Mouse (Mus musculus): ENCODE measurements around the gene Ppp1r27.
"Not testable (repeated sequence)": the region's sequence is repeated elsewhere in the genome, so short reads cannot be mapped to it uniquely, and the experiment has no call there.

Ppp1r27 gene

GRCm38 (mm10) chr11:120542376-120542775 is 8.6 kb downstream of the Ppp1r27 start:
- DNase-seq = no peak

DNA sequence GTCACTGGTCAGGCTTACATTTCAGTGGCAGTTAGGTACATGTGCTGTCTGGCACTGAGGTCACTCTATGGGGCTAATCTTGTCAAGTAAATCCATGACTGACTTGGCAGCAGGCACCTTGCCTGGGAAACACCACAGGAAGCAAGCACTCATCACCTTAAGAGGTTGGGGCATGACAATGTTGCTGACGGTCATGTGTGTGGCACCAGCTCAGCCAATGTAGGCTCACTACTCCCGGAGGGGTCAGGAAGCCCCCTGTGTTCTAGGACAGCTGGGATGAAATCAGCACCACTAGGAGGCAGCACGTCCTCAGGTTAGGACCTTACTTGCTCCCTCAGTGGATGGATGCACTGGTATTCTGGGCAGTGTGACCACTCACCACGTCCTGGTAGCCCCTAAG is 9.0 kb downstream of the Ppp1r27 start:
- DNase-seq = peak in 1 of 2 experiments; percentile 44

DNA sequence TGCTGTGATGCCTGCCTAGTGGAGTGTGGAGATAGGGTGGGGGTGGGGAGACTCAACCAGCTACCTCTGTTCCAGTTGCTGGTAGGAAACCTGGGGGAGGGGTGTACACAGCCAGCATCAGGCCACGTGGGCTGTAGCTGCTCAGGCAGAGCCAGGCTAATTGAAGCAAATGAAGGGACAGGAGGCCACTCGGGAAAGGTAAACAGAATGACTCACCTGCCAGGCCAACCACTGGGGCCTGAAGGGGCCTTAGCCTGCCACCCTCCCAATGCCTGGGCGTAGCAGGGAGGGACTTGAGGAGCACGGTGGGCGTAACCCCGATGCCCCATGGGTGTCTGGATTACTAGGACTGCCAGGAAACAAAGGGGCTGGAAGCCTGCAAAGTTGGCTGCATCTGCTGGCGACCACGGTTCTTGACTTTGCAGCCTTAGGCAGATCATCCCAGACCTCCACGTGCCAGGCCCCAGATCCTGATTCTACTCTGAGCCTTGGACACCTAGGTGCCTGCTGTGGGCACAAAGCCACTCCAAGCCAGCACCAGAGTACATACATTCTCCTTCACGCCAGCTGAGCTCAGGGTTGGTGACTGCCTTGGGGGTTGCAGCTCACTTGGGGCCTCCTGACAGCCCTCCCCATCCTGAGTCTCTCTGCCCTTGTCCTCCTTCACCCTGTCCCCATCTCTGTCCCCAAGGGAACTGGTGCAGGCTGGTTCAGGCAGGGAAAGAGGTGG is 11.5 kb downstream of the Ppp1r27 start:
- DNase-seq = peak; percentile 67 to 90

DNA sequence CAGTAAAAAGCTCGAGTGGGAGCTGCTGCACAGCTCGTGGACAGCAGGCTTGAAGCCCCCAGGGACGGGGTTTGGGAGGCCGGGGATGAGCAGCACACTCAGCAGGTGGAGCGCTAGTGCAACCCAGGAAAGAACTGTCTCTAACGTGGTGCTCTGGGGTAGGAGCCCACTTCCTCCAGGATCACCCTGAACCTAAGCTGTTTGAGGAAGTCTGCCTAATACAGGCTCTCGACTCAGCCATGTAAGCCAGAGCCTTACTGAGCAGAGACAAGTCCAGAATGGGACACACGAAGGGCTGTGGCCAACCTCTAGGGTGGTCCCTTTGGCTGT is 12.0 kb downstream of the Ppp1r27 start:
- no peak for DNase-seq

DNA sequence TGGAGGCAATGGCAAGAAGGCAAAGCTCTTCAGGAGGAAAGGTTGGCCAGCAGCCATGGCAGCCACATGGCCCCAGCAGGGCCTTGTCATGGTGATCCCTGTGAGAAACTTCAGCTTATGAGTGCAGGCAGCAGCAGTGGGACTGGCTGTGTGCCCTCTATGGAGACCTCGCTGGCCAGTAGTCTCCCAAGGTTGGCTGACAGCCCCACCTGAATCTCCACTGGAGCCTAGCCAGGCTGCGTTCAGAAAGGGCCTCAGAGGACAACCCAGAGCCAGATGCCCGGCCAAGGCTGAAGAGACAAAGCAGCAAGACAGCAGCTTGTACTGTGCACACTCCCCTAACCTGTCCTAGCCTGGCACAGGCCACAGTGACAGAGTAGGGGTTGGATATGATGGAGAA is 12.4 kb downstream of the Ppp1r27 start:
- peak; percentile 87 to 91 for DNase-seq

DNA sequence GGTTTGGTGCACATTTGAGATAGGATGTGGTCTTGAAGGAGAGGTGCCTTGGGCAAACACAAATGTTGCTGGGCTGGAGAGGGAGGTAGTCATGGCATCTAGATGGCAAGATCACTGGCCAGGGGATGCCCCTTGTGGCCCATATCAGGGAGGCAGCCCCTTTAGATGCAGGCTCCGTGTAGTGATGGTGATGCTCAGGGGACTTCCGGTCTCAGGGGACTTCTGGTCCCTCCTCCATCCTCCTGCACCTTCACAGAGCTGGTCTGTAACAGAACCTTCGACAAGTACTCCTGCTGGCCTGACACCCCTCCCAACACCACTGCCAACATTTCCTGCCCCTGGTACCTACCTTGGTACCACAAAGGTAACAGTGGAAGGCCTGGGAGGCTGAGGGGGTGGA is 15.1 kb downstream of the Ppp1r27 start:
- DNase-seq = no peak

GRCm38 (mm10) chr11:120535145-120535544 is 15.8 kb downstream of the Ppp1r27 start:
- no peak for DNase-seq

- DNase-seq = no peak
Observed at GRCm38 (mm10) chr11:120534093-120534492, 16.8 kb downstream of the Ppp1r27 start.

DNA sequence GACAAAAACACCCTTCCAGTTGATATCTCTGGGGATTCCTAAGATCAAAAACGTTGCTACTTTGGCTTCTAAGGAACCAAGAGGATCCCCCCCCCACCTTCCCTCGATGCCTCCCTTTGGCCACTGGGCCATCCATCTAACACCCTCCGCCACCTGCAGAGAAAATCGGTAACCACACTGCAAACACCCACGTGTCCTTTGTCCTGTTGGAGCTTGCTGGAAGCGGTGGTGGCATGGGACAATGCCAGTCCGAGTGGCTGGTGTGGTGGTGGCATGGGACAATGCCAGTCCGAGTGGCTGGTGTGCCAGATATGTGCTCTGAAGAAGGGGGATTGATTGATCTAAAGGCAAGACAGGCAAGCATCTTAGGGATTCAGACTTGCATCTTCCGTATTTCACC is 19.3 kb downstream of the Ppp1r27 start:
- no peak for DNase-seq

- no peak for DNase-seq
Observed at GRCm38 (mm10) chr11:120530085-120530964, 20.6 kb downstream of the Ppp1r27 start, which contains the start of gene Gcgr. Gene Gcgr (plus strand): TSS chr11:120530699.

- no peak for DNase-seq
Observed at GRCm38 (mm10) chr11:120528903-120529302, 22.0 kb downstream of the Ppp1r27 start.

DNA sequence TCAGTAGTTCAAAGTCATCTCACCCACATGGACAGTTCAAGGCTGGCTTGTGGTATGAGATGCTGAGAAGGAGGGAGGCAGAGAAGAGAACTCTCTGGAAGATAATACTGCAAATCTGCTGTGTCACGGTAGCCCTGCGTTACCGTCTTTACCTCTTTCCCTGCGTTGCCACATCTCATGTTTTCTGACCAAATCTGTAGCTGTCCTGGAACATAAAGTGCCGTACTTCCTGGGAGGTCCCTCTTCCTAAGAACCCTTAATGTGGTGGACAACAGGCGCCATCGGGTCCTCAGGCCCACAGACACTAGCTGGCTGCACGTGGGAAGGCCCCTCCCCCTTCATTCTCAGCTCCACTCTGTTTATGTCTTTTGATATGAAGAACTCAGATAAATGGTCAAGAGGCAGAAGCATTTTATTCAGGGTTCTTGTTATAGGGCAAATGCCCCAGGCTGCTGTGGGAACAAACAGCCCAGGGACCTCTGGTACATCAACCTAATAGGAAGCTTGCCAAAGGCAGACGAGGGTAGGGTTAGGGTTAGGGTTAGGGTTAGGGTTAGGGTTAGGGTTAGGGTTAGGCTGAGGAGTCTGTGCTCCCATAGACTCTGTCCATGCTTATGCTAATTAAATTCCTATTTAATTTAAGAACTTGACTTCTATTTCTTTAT is 23.1 kb downstream of the Ppp1r27 start:
- DNase-seq = no peak

GRCm38 (mm10) chr11:120525959-120526358 is 25.0 kb downstream of the Ppp1r27 start:
- DNase-seq = no peak

DNA sequence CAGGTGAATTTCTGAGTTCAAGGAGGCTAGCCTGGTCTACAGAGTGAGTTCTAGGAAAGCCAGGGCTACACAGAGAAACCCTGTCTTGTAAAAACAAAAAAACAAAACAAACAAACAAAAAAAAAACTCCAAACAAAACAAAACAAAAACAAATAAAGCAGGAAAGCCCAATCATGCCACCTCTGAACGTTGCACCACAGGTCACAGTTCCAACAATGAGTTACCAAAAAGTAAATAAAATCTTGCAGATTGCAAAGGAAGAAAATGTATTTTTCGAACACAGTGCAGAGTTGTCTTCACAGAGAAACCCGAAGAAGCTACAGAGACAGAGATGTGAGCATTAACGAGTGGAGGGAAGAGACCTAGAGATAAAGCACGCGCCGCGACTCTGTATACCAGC is 28.4 kb downstream of the Ppp1r27 start:
- DNase-seq = no peak

DNA sequence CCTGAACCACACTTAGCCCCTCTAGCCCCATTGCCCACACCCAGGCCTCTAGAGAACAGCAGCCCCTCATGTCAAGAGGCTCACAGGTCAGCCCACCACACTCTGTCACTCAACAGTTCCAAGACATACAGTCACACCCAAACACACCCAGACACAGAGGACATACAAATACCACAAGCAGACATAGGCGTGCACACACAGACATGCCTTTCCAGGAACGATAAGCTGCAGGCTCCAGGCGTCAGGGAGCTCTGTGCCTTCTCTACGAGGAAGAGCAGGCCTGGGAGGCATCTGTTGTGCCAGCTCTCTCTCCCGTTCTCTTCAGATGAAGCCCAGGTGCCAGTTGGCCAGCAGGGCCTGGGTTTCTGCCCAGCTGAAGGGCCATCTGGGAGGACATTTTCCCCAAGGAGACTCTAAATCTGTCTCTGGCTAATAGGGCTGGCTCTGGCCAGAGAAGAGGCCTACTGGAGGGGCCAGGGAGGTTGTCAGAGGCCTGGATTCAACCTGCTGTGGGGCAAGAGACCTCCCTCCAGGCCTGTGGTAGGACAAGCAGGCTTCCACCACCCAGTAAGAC is 29.9 kb downstream of the Ppp1r27 start:
- no peak for DNase-seq

DNA sequence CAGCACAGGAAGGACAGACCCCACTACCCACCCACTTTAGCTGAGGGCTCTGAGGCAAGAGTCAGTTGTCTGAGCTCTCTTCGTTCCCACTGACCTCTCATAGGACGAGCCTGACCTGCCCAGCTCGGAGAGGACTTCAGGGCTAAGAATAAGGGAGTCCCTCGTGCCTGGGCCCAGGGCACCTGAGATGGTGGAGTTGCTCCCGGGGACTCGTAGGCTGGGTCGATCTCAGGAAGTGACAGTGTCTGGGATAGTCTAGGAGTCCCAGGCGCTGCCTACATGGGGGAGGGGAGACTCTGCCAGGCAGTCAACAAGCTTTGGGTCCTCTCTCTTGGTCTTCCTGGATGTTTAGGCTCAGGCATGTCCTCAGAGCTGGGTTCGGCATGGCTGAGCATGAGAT is 30.4 kb downstream of the Ppp1r27 start:
- no peak for DNase-seq

GRCm38 (mm10) chr11:120519738-120520137 is 31.2 kb downstream of the Ppp1r27 start:
- DNase-seq = peak in 1 of 2 experiments; percentile 45

DNA sequence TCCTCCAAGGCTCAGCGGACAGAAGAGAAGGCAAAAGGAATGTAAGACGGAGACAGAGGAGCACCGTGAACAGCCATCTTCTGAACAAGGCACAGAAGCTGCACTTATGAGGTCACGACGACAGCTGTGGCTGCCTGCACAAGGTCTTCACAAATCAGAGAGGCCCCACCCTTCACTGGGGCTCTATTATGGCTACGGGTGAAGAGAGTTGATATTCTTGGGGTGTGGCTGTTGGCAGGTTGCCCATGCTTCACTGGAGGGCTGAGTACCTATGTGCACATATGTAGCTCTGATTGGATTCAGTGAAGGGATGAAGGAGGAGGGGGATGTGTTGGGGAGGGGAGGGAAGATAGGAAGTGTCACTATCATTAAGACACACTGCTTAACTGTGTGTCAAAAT is 32.4 kb downstream of the Ppp1r27 start:
- no peak for DNase-seq

- no peak for DNase-seq
Observed at GRCm38 (mm10) chr11:120518027-120518426, 32.9 kb downstream of the Ppp1r27 start.

DNA sequence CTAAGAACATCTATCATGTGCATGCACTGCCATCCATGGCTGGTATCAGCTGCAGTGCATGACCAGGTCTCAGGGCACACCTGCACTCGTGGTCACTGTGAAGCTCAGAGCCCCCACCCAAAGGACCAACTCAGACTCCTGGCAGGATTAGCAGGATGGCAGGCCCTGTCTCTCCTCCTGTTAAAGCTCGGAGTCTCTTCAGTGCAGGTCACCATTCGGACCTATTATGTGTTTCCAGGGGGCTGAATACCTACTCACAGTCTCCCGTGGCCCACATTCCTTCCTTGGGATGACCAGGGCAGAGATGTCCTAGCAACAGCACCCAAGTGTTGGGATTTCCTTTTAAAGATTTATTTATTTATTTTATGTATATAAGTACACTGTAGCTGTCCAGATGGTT is 33.8 kb downstream of the Ppp1r27 start:
- DNase-seq = no peak

DNA sequence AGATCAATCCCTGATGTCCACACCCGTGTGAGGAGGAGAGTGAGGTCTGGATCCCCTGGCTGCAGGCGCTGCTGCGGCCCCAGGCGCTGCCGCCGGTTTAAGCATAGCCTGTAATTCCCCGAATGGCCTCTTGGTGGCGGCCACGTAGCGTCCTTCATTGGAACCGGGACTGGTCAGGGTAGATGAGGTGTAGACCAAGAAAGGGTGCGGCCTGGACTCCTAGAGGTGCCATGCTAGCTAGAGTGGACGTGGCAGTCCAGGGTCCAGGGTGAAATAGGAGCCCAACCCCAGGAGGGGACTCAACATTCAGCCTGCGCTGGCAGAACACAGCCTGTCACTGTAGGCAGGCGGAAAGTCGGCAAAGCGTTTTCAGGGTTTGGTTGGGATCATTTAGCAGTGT is 35.3 kb downstream of the Ppp1r27 start:
- DNase-seq = peak; percentile 84 to 94

GRCm38 (mm10) chr11:120514262-120514661 is 36.7 kb downstream of the Ppp1r27 start:
- DNase-seq = not testable (repeated sequence)

GRCm38 (mm10) chr11:120512790-120513453 is 38.0 kb downstream of the Ppp1r27 start:
- DNase-seq = no peak

Data from kidney, adult 8-10 months (tissue).